Mouse (Mus musculus) lung, adult 18-20 months (tissue): Measurements from ENCODE around the gene Sept10.
"Not testable (repeated sequence)": the region's sequence is repeated elsewhere in the genome, so short reads cannot be mapped to it uniquely, and the experiment has no call there.

Experiments used
- DNase-seq, 2 experiments: peaks; one replicate each; pipeline ENCODE4 v3.0.0; 2022; ENCODE audit warnings: mixed read lengths in 2 of 2

Sept10 gene

GRCm38 (mm10) chr10:59119811-59120210, 101.8 kb downstream of the Sept10 start:
- DNase-seq, result no peak

- no peak for DNase-seq
These were observed 102.6 kb downstream of the Sept10 start for GRCm38 (mm10) chr10:59119001-59119400.

DNA sequence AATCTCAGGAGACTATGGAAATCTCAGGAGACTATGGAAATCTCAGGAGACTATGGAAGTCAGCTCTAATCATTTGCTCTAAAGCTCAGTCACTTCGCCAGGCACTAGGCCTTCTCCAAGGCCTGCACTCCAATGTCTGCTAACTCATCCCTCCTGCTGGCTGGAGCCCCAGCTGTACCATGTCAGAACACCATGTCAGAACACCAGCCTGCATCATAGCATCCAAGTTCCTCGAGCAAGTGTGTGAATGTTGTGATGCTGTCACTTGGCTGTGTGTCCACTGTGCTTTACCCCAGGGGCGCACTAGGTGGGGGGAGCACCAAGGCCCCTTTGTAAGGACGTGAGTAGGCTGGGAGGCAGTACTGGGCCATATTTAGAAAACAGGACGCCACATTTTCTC, 104.1 kb downstream of the Sept10 start:
- no peak for DNase-seq

DNA sequence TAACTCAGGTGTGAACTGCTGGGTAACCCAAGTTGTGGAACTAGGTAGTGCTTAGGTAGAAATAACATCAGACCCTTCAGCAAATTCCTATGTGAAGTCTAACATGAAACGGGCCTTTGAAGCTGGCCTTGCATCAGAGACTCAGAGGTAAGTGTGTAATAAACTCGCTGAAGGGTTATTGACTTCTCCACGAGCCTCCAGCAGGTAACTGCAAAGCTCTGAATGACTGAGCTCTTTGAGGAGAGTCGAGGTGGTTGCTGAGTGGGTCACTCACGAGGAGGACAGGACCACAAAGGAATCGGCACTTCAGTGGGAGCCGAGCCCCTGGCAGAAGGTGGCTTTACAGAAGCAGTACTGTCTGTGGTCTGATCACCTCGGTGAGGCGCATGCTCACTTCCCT, 105.3 kb downstream of the Sept10 start:
- peak; percentile 25 to 41 for DNase-seq

DNA sequence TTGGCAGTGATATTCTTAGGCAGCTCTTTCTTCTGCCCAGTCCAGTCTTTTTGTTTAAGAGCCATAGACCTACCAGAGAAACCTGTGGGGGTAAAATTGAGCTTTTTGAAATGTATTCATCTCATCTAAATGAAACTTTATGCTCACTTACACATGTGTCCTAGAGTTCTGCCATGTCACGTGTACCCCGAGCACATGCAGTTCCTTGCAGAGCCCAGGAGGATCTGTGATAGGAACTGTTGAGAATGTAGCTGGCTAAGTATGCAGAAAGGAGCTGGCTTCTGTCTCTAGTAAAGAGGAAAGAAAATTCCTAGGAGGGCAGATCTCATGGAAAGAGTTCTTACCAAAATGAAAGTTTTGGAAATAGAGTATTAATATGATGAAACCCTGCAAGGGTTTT, 106.0 kb downstream of the Sept10 start:
- no peak for DNase-seq

- DNase-seq, result peak; percentile 74 to 79
These were observed 106.9 kb downstream of the Sept10 start for GRCm38 (mm10) chr10:59114535-59115291.

DNA sequence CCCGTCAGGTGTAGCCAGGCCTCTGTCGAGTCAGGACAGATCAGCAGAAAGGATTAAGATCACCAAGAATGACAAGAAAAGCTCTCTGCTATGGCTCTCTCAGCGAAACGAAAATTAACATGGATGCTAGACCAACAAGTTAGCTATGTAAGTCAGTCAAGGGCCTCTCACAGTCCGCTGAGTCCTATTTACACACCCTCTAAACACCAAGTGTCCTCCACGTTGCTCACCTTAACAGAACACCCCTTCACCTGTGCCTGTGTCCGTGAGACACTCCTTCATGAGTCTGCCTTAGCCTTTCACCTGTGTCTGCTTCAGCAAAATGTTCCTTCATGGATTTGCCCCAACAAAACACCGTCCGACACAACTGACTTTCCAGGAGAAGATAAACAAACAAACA, 108.3 kb downstream of the Sept10 start:
- DNase-seq, result peak; percentile 35 to 50

GRCm38 (mm10) chr10:59112755-59113154, 108.9 kb downstream of the Sept10 start:
- peak in 1 of 2 experiments; percentile 19 for DNase-seq

- no peak for DNase-seq
These were observed 111.3 kb downstream of the Sept10 start for GRCm38 (mm10) chr10:59110386-59110785.

GRCm38 (mm10) chr10:59109015-59109414, 112.6 kb downstream of the Sept10 start:
- DNase-seq, result peak; percentile 69 to 74

GRCm38 (mm10) chr10:59106644-59107043, 115.0 kb downstream of the Sept10 start:
- no peak for DNase-seq

DNA sequence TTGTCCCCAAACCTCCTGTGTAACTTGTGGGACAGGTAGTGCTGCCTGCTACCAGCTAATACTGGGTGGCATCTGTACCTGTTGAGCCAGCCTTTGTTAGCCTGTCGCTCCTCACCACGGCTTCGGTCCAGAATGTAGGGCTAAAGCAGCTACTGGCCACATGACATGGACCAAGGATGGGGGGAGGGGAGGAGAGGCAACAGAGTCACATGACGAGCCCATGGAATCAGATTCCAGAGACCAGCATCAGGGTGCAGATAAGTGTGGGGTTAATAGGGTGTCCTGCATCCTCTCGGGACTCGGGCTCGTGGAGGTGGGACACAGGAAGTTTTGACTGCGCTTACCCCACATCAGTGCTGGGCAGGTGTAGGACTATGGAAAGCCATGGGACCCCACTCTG, 115.8 kb downstream of the Sept10 start:
- DNase-seq, result no peak

GRCm38 (mm10) chr10:59104683-59105082, 117.0 kb downstream of the Sept10 start:
- DNase-seq, result no peak

- not testable (repeated sequence) for DNase-seq
These were observed 118.6 kb downstream of the Sept10 start for GRCm38 (mm10) chr10:59103076-59103475.

DNA sequence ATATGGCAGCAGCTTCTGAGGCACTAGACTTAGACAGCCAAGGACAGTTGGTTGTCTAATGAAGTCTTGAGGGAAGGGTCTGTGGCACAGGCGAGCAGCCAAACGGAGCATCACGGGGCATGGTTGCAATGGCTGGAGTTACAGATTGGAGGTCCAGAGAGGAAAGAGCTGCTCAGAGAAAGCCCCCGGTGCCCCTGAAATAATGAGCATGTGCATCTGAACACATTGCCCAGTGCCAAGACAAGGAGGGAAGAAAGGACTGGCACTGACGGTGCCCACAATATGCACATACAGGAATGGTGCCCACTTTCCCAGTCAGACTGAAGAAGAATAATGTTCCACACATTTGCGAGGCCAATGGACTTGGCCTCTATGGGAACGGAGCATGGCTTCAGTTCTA, 129.7 kb downstream of the Sept10 start:
- no peak for DNase-seq
